Mouse (Mus musculus) limb, embryonic 14.5 days (tissue): ENCODE results near the gene Fzd10. TPM values are rescaled to one million over a fixed set of nuclear protein-coding genes. Genes with fewer than 3 reads are reported as not detected.
A peak's percentile ranks its signal among the peaks of the same experiment; 100 is the strongest.

ENCODE experiments used
- ATAC-seq: fragments of 200-750 bp; cut with Nextera tagmentation; 2 replicates; pipeline ENCODE4 v1.8.0; 2017; ENCODE audit warnings: low read depth, moderate number of reproducible peaks, moderate TSS enrichment; ENCODE audit not compliant: low FRiP score
- DNase-seq: peaks from one replicate; pipeline ENCODE4 v3.0.0-alpha.2; 2015; ENCODE audit warnings: low spot score
- H3K27ac ChIP-seq: fragments of 300-500 bp; sonication (generic); replicated peaks from 2 replicates; pipeline ENCODE4 v1.5.1; 2014; ENCODE audit warnings: low read depth, mild to moderate bottlenecking, low read length, moderate library complexity, mixed read lengths
- H3K27me3 ChIP-seq: fragments of 300-500 bp; sonication (generic); 2 replicates; pipeline ENCODE4 v1.6.1; 2014; ENCODE audit warnings: low read length, mixed read lengths; ENCODE audit not compliant: control insufficient read depth, insufficient read depth
- H3K36me3 ChIP-seq: fragments of 300-500 bp; sonication (generic); 2 replicates; pipeline ENCODE4 v1.6.1; 2014; ENCODE audit warnings: mild to moderate bottlenecking, low read length, moderate library complexity, mixed read lengths; ENCODE audit not compliant: control insufficient read depth, insufficient read depth
- H3K4me1 ChIP-seq: fragments of 300-500 bp; sonication (generic); 2 replicates; pipeline ENCODE4 v1.6.1; 2014; ENCODE audit warnings: antibody characterized with exemption, low read length, mixed read lengths; ENCODE audit not compliant: control insufficient read depth, insufficient read depth
- H3K4me2 ChIP-seq: fragments of 300-500 bp; sonication (generic); replicated peaks from 2 replicates; pipeline ENCODE4 v1.6.1; 2014; ENCODE audit warnings: low read depth, mild to moderate bottlenecking, low read length, moderate library complexity; ENCODE audit not compliant: severe bottlenecking
- H3K4me3 ChIP-seq: fragments of 300-500 bp; sonication (generic); replicated peaks from 2 replicates; pipeline ENCODE4 v1.5.1; 2014; ENCODE audit warnings: low read length
- H3K9ac ChIP-seq: fragments of 300-500 bp; sonication (generic); 2 replicates; pipeline ENCODE4 v1.6.1; 2014; ENCODE audit warnings: mild to moderate bottlenecking, low read depth, low read length, moderate library complexity; ENCODE audit not compliant: severe bottlenecking
- H3K9me3 ChIP-seq: fragments of 300-500 bp; sonication (generic); 2 replicates; pipeline ENCODE4 v1.6.1; 2016; ENCODE audit warnings: low read length; ENCODE audit not compliant: control insufficient read depth
- POLR2A ChIP-seq: fragments of 200-500 bp; IDR thresholded peaks from 2 replicates; pipeline ENCODE4 v1.8.0; 2012; ENCODE audit warnings: inconsistent platforms, mild to moderate bottlenecking, moderate library complexity, borderline replicate concordance; ENCODE audit not compliant: insufficient read depth, insufficient read length; ENCODE audit errors: extremely low read depth
- WGBS: fragments of 180-500 bp; shearing (Covaris S2); extraction: QIAGEN DNeasy Blood & Tissue Kit; methylation state at CpG from one replicate; pipeline ENCODE4 v1.1.7; 2014; 5-methylcytosine and 5-hydroxymethylcytosine counted together
- polyA plus RNA-seq, 2 experiments: library from polyadenylated mRNA; depleted of rRNA in 1 of 2; stranded (reverse) in 1 of 2; unstranded in 1 of 2; fragments of >200 nt; fragmentation: Nextera tagmentation in 1 of 2; extraction: Ambion mirVana in 1 of 2; gene quantifications; 2 replicates each; pipeline versions ENCODE4 v1.2.1 to v1.2.3; 2012 to 2014

The Fzd10 gene
- polyA plus RNA-seq, 2 experiments: 12.5 to 23.1 TPM

DNA sequence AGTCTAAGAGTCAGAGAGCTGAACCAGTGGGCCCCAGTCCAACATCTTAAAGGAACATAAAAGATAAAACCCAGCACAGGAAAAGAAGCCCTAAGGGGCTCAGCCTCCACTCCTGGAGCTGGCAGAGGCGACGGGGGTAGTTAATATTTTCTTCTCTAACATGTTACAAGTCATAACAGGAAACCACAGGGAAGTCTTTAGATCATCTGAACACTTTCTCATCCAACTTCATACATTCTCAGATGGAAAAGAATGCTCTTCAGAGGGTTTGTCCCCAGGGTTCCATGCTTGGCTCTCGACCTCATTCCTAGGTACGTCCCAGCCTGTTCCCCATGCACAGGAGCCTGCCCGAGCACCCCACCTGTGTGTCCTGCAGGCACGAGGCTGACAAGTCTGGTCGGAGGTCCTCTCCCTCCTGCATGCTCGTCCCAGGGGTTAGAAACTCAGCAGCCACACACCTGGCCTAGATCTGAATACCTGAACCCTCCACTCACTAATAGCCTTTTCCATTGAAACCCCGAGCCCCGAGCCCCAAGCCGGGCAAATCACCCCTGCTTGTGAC, 48.8 kb downstream of the Fzd10 start:
- Histone ChIP-seq H3K4me1 (no peaks in the 10 kb centered on the region), H3K4me2 (no peak overlapping the region), H3K27ac (no peak overlapping the region), H3K36me3 (no peaks in the 10 kb centered on the region), H3K27me3 (no peaks in the 10 kb centered on the region), H3K9me3 (no peaks in the 10 kb centered on the region), H3K9ac (no peak overlapping the region), H3K4me3 (no peak overlapping the region)
- DNase-seq: peak; percentile 29
- no peak for ATAC-seq
- TF ChIP-seq POLR2A: no peak
- WGBS: 57% methylated on average over 11 of the region's 11 CpGs

Other genes starting within 250 kb of the Fzd10 start
- gene Tmem132d, start 167.8 kb upstream of the Fzd10 start, polyA plus RNA-seq (2012; rRNA removed): 0.58 and 0.60 TPM in 2 replicates
- 0.33 and 0.43 TPM in 2 replicates for gene Tmem132d, start 167.8 kb upstream of the Fzd10 start, polyA plus RNA-seq (2014; fragmentation: Nextera tagmentation; extraction: Ambion mirVana)
- 0.01 and 0.03 TPM in 2 replicates for gene Piwil1, start 101.7 kb downstream of the Fzd10 start, polyA plus RNA-seq (2012; rRNA removed)
- not detected in 2 replicates for gene Piwil1, start 101.7 kb downstream of the Fzd10 start, polyA plus RNA-seq (2014; fragmentation: Nextera tagmentation; extraction: Ambion mirVana)